Mouse (Mus musculus) neutrophil, adult 65 days (primary cell): Measurements from ENCODE around the gene Cdk8. TPM values are rescaled to one million over a fixed set of nuclear protein-coding genes. Genes with fewer than 3 reads are reported as not detected.

ENCODE experiments used
- total RNA-seq: library from RNA; stranded (reverse); gene quantifications from 2 replicates; pipeline ENCODE4 v1.2.4, GENCODE M21; 2023

Cdk8 gene
- total RNA-seq, result 17.3 and 23.2 TPM in 2 replicates

GRCm38 (mm10) chr5:146230864-146231654, at the start of gene Cdk8:
Gene Cdk8, plus strand, starts transcription at chr5:146231230.

GRCm38 (mm10) chr5:146185204-146185603, 45.8 kb upstream of the Cdk8 start, which contains the start of gene 1700001J03Rik:
Gene 1700001J03Rik, minus strand, starts transcription at chr5:146185304.

GRCm38 (mm10) chr5:146220879-146221714, 9.9 kb upstream of the Cdk8 start, which contains the start of gene Rnf6:
Gene Rnf6, minus strand, starts transcription at chr5:146221555.

Other genes with a start within 250 kb of the Cdk8 start
- not detected in 2 replicates for gene Cyp3a25, start 221.6 kb upstream of the Cdk8 start, total RNA-seq
- gene Cyp3a59, start 152.0 kb upstream of the Cdk8 start, total RNA-seq, result not detected in 2 replicates
- not detected in 2 replicates for gene Gm5565, start 70.7 kb upstream of the Cdk8 start, total RNA-seq
- gene Gm6309, start 60.5 kb upstream of the Cdk8 start, total RNA-seq, result not detected in 2 replicates
- 0.85 TPM in 1 of 2 replicates, not detected in the other for gene 1700001J03Rik, start 45.9 kb upstream of the Cdk8 start, total RNA-seq
- gene Rnf6, start 9.7 kb upstream of the Cdk8 start, total RNA-seq, result 43.9 and 50.9 TPM in 2 replicates
- not detected in 2 replicates for gene Wasf3, start 153.8 kb downstream of the Cdk8 start, total RNA-seq